Mouse (Mus musculus) stomach, postnatal 0 days (tissue): ENCODE measurements around the gene Trcg1.

Source experiments
- CTCF ChIP-seq: IDR thresholded peaks from 2 replicates; pipeline ENCODE4 v1.5.1; 2016; ENCODE audit warnings: antibody characterized with exemption, low read depth, mild to moderate bottlenecking, moderate library complexity
- EP300 ChIP-seq: optimal IDR thresholded peaks from 2 replicates; pipeline ENCODE3; 2016; ENCODE audit warnings: antibody characterized with exemption

- no peak for TF ChIP-seq CTCF
- TF ChIP-seq EP300 = no peak
Observed at GRCm38 (mm10) chr9:57287183-57287582, 50.8 kb downstream of the Trcg1 start.
